Mouse (Mus musculus): ENCODE results near the gene Stap2. TPM values are rescaled to one million over a fixed set of nuclear protein-coding genes. Genes with fewer than 3 reads are reported as not detected.

Stap2 gene
- polyA plus RNA-seq, 1 experiment from 2014 or later, result 5.1 TPM

Other genes starting within 250 kb of the Stap2 start
- 14.2 and 15.3 TPM in 2 replicates for gene Zfp119a, start 126.7 kb downstream of the Stap2 start, polyA plus RNA-seq (2014; fragmentation: Nextera tagmentation; extraction: Ambion mirVana)
- 17.8 and 18.8 TPM in 2 replicates for gene Zfp959, start 113.5 kb downstream of the Stap2 start, polyA plus RNA-seq (2014; fragmentation: Nextera tagmentation; extraction: Ambion mirVana)
- gene Zfp119b, start 56.1 kb downstream of the Stap2 start, polyA plus RNA-seq (2014; fragmentation: Nextera tagmentation; extraction: Ambion mirVana), result 10.7 and 13.4 TPM in 2 replicates
- 6.6 and 9.6 TPM in 2 replicates for gene Ebi3, start 52.9 kb downstream of the Stap2 start, polyA plus RNA-seq (2014; fragmentation: Nextera tagmentation; extraction: Ambion mirVana)
- 20.0 and 21.4 TPM in 2 replicates for gene Yju2, start 46.5 kb downstream of the Stap2 start, polyA plus RNA-seq (2014; fragmentation: Nextera tagmentation; extraction: Ambion mirVana)
- 178 and 209 TPM in 2 replicates for gene Shd, start 35.1 kb downstream of the Stap2 start, polyA plus RNA-seq (2014; fragmentation: Nextera tagmentation; extraction: Ambion mirVana)
- 141 and 188 TPM in 2 replicates for gene Fsd1, start 19.1 kb downstream of the Stap2 start, polyA plus RNA-seq (2014; fragmentation: Nextera tagmentation; extraction: Ambion mirVana)
- gene Mpnd, start 127 bp upstream of the Stap2 start, polyA plus RNA-seq (2014; fragmentation: Nextera tagmentation; extraction: Ambion mirVana), result 164 and 169 TPM in 2 replicates
- gene Sh3gl1, start 31.1 kb upstream of the Stap2 start, polyA plus RNA-seq (2014; fragmentation: Nextera tagmentation; extraction: Ambion mirVana), result 96.2 and 96.3 TPM in 2 replicates
- 3.3 and 4.8 TPM in 2 replicates for gene Chaf1a, start 34.9 kb upstream of the Stap2 start, polyA plus RNA-seq (2014; fragmentation: Nextera tagmentation; extraction: Ambion mirVana)
- 74.9 and 79.5 TPM in 2 replicates for gene Ubxn6, start 69.4 kb upstream of the Stap2 start, polyA plus RNA-seq (2014; fragmentation: Nextera tagmentation; extraction: Ambion mirVana)
- gene Hdgfl2, start 74.0 kb upstream of the Stap2 start, polyA plus RNA-seq (2014; fragmentation: Nextera tagmentation; extraction: Ambion mirVana), result 106 and 113 TPM in 2 replicates
- gene Plin4, start 104.2 kb upstream of the Stap2 start, polyA plus RNA-seq (2014; fragmentation: Nextera tagmentation; extraction: Ambion mirVana), result 0.13 TPM in 2 replicates
- gene Plin5, start 112.0 kb upstream of the Stap2 start, polyA plus RNA-seq (2014; fragmentation: Nextera tagmentation; extraction: Ambion mirVana), result 0.55 and 1.0 TPM in 2 replicates
- gene Lrg1, start 116.4 kb upstream of the Stap2 start, polyA plus RNA-seq (2014; fragmentation: Nextera tagmentation; extraction: Ambion mirVana), result 0.15 and 0.34 TPM in 2 replicates
- gene Sema6b, start 134.8 kb upstream of the Stap2 start, polyA plus RNA-seq (2014; fragmentation: Nextera tagmentation; extraction: Ambion mirVana), result 16.4 and 18.2 TPM in 2 replicates
- gene Tnfaip8l1, start 156.9 kb upstream of the Stap2 start, polyA plus RNA-seq (2014; fragmentation: Nextera tagmentation; extraction: Ambion mirVana), result 8.5 and 10.5 TPM in 2 replicates
- gene Mydgf, start 178.3 kb upstream of the Stap2 start, polyA plus RNA-seq (2014; fragmentation: Nextera tagmentation; extraction: Ambion mirVana), result 55.1 and 57.5 TPM in 2 replicates
- 22.3 and 26.7 TPM in 2 replicates for gene Dpp9, start 213.3 kb upstream of the Stap2 start, polyA plus RNA-seq (2014; fragmentation: Nextera tagmentation; extraction: Ambion mirVana)

Data from midbrain, embryonic 14.5 days (tissue).